Comparison of ENCODE assay signal across 15 mouse cellular contexts in genomic region chr16:76429156-76429555, GRCm38 (mm10).
"Had no signal": no experiment of that assay in that cellular context is flagged by ENCODE, and none has a peak within 500 bp of the region (broad histone marks: within the 10 kb centered on the region; RNA-seq: fewer than 3 reads in every experiment).

No protein-coding gene starts in this region.

- H3K36me3 ChIP-seq: neural tube, embryonic 15.5 days; stomach, embryonic 15.5 days had no signal

- H3K4me3 ChIP-seq: neural tube, embryonic 15.5 days; stomach, embryonic 15.5 days had no signal

- H3K9ac ChIP-seq: neural tube, embryonic 15.5 days; stomach, embryonic 15.5 days had no signal

- H3K27ac ChIP-seq: neural tube, embryonic 15.5 days; stomach, embryonic 15.5 days; stomach, postnatal 0 days had no signal

- H3K9me3 ChIP-seq: neural tube, embryonic 15.5 days; stomach, embryonic 15.5 days had no signal

- DNase-seq: retina, postnatal 1 day; right cerebral cortex, adult 18-20 months; right cerebral cortex, postnatal 14 days; right cerebral cortex, postnatal 25 days; right cerebral cortex, postnatal 4 days; spleen, adult 18-20 months; thymus, adult 18-20 months; thymus, adult 2 months; thymus, postnatal 14 days; thymus, postnatal 25 days; thymus, postnatal 36 days; thymus, postnatal 4 days had no signal

- H3K27me3 ChIP-seq: neural tube, embryonic 15.5 days; stomach, embryonic 15.5 days had no signal

- H3K4me1 ChIP-seq: neural tube, embryonic 15.5 days; stomach, embryonic 15.5 days had no signal

- H3K4me2 ChIP-seq: neural tube, embryonic 15.5 days; stomach, embryonic 15.5 days had no signal
